Mouse (Mus musculus) c-Kit-positive CD71-positive TER-119-negative erythroid progenitor cells, embryonic 14.5 days (primary cell): ENCODE data around the gene Slc1a2.

Experiments used
- DNase-seq: peaks from one replicate; pipeline ENCODE4 v3.0.0-alpha.2; 2013; ENCODE audit warnings: low read depth

Gene Slc1a2

GRCm38 (mm10) chr2:102714320-102714719 lies 55.9 kb downstream of the Slc1a2 start:
- DNase-seq, result no peak

GRCm38 (mm10) chr2:102715754-102716153 lies 57.3 kb downstream of the Slc1a2 start:
- DNase-seq, result no peak

GRCm38 (mm10) chr2:102721859-102722258 lies 63.4 kb downstream of the Slc1a2 start:
- DNase-seq, result no peak

- DNase-seq, result no peak
Observed at GRCm38 (mm10) chr2:102725054-102725453, 66.6 kb downstream of the Slc1a2 start.

GRCm38 (mm10) chr2:102730386-102730785 lies 71.9 kb downstream of the Slc1a2 start:
- no peak for DNase-seq

- DNase-seq, result no peak
Observed at GRCm38 (mm10) chr2:102730788-102731187, 72.3 kb downstream of the Slc1a2 start.

- no peak for DNase-seq
Observed at GRCm38 (mm10) chr2:102733128-102733527, 74.7 kb downstream of the Slc1a2 start.

- DNase-seq, result no peak
Observed at GRCm38 (mm10) chr2:102734055-102734454, 75.6 kb downstream of the Slc1a2 start.

GRCm38 (mm10) chr2:102735031-102735430 lies 76.6 kb downstream of the Slc1a2 start:
- DNase-seq, result no peak

- no peak for DNase-seq
Observed at GRCm38 (mm10) chr2:102735811-102736210, 77.4 kb downstream of the Slc1a2 start.

GRCm38 (mm10) chr2:102736490-102736889 lies 78.0 kb downstream of the Slc1a2 start:
- DNase-seq, result no peak

- DNase-seq, result no peak
Observed at GRCm38 (mm10) chr2:102738852-102739251, 80.4 kb downstream of the Slc1a2 start.

- DNase-seq, result no peak
Observed at GRCm38 (mm10) chr2:102742685-102743084, 84.2 kb downstream of the Slc1a2 start.

- peak; percentile 88 for DNase-seq
Observed at GRCm38 (mm10) chr2:102743918-102744696, 85.6 kb downstream of the Slc1a2 start.

- peak; percentile 93 for DNase-seq
Observed at GRCm38 (mm10) chr2:102745259-102745906, 86.9 kb downstream of the Slc1a2 start.

- no peak for DNase-seq
Observed at GRCm38 (mm10) chr2:102747758-102748157, 89.3 kb downstream of the Slc1a2 start.

- no peak for DNase-seq
Observed at GRCm38 (mm10) chr2:102749926-102750325, 91.5 kb downstream of the Slc1a2 start.

- DNase-seq, result no peak
Observed at GRCm38 (mm10) chr2:102751846-102752245, 93.4 kb downstream of the Slc1a2 start.

GRCm38 (mm10) chr2:102757241-102757860 lies 98.9 kb downstream of the Slc1a2 start:
- no peak for DNase-seq

- no peak for DNase-seq
Observed at GRCm38 (mm10) chr2:102759479-102759878, 101.0 kb downstream of the Slc1a2 start.

GRCm38 (mm10) chr2:102760284-102761072 lies 102.0 kb downstream of the Slc1a2 start:
- DNase-seq, result no peak

- no peak for DNase-seq
Observed at GRCm38 (mm10) chr2:102763176-102763575, 104.7 kb downstream of the Slc1a2 start.
